Mouse (Mus musculus): ENCODE results near the gene Tube1.

The Tube1 gene

DNA sequence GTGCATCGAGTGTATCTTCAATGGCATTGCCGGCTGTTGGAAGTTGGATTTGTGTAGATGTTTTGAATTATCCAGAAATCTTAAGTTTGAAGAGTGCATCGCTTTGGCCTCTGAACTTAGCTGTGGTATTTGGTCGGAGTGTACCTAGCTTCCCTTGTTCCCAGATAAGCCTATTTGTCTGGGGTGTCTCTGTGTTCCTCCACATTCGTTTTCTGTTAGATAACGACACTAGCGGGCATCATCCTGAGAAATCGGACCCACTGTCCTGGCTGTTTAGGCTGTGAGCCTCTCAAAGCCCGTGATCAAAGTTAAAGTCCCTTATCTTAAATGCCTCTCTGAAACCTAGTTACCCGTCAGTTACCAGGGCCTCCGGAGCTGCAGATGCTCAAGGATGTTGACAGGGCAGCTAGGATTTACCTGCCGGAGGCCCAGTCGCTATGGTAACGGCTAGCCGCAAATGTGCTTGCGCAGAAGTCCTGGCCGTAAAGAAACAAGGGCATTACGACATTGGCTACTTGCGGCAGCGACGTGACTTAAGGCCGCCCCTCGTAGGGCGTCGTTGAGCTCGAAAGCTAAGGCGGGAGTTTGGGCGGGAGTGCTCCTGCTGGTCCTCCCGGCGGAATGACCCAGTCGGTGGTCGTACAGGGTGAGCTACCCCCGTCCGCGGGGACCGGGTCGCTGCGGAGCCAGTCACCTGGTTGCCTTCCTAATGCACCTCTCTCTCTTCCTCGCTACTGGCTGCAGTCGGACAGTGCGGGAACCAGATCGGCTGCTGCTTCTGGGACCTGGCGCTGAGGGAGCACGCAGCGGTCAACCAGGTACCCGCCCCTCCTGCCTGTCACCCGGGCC is at the start of gene Tube1, which contains the start of gene Fam229b:
TSS of gene Tube1 (plus strand) at position 515 of the 849 bp plus-strand sequence.
TSS of gene Fam229b (minus strand) at position 453 of the 849 bp plus-strand sequence.
- DNase-seq, result peak; percentile 94 to 96

DNA sequence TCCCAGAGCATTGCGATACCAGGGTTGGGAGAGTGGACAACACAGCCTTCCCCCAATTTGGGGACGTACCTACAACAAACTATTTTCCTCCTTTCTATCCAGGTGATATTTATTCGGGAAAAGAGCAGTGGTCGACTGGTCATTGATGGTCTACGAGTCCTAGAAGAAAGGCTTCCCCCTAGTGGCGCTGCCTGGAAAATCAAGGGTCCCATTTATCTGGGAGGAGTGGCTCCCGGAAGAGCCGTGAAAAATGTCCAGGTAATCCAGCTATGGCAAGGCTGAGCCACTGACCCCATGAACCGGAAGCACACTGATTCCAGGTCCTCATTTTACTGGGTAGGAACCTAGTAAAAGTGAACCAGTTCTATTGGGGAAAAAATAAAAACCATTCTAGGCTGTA is 36.8 kb upstream of the Tube1 start:
- peak; percentile 77 for DNase-seq

DNA sequence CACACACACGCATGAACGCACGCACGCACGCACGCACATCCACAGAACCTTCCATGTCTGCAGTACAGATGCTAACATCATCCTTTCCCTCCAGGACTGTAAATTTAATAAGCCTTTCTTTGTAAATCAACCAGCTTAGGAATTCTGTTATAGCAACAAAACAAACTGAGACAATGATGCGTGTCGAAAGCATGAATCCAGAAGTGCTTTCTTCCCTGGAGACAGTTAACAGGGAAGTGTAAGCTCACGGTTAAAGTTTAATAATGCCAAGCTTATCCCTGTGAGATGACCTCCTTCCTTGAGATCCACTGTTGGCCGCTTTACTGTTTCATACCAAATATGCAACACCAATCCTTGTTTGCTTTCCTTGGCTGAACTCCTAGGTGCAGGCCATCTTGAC is 35.0 kb upstream of the Tube1 start:
- no peak for DNase-seq

DNA sequence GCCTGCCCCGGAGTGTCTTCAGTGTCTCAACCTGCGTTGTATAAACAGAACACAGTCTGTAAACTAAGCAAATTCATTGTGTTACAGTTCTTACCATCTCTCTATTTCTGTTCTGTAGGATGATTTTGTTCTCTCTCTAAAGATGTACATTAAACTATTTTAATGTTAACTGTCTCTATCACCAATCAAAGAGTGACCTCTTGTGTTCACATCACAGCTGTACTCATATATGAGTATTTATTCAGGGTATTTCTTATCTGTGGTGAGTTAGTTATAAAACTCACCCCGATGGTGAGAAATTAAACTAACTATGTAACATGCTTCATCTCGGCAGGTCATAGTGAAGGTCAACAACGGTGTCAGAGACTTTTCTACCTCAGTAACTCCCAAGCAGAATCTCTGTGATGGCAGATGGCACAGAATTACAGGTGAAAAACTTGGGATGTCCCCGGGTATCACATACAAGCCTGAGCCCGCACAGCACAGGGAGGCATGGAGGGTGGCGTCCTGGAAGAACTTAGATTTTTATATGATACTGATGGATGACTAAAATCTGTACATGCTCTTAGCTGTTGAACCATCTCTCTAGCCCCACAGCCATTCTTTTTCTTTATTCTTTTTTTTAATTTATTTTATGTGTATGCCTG is 28.9 kb upstream of the Tube1 start:
- no peak for DNase-seq

DNA sequence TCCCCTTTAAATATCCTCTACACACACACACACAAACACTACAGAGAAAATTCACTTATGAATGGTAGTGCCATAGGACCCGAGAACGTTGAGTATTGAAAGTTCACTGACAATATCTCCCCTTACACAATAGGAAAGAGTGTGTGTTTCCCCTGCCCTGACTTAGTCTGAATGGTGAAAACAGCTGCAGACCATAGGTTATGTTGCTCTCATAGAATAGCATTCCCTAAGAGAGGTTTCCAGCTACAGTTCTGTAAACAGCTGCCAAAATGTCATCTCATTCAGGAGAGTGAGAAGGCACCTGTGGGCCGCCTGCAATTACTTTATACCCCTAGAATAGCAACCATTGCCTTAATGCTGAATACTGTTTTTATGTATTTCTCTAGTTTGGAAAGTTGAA is 27.4 kb upstream of the Tube1 start:
- no peak for DNase-seq

DNA sequence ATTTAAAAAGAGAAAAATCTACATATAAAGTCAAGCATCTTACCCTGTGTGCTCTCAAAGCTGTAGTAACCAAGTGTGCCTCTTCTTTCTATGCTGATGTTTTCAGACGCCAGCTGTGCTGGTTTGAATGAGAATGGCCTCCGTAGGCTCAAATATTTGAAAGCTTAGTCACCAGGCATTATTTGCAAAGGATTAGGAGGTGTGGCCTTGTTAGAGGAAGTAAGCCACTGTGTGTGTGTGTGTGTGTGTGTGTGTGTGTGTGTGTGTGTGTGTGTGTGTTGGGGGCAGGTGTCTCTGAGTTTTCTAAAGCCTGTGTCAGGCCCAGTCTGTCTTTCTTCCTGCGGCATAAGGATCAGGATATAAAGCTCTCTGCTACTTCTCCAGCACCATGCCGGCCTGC is 26.8 kb upstream of the Tube1 start:
- no peak for DNase-seq

DNA sequence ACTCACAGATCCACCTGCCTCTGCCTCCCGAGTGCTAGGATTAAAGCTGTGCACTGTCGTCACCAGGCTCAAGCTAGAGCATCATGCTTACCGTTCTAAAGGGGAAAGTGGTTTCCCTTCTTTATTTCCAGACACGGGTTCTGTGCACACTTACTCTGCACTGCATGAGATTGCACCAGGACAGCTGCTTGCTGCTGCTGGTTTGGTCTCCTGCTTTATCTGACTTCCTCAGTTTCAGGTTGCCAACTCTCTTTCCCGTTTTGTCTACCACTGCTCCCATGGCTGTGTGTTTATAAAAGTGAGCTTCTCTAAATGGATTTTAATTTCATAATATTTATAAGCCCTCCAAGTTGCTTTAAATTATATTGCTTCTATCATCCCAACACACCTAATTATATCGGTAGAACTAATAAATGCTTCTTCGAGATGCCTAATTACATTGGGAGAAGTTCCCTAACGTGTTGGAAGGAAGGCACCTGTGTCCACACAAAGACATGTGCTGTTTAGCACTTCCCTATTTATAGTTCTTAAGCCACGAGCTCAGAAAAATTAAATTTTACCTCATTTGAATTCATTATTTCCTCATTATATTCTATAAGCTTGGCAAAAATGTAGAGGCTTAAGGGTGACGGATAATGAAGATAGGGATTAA is 24.8 kb upstream of the Tube1 start:
- DNase-seq, result no peak

DNA sequence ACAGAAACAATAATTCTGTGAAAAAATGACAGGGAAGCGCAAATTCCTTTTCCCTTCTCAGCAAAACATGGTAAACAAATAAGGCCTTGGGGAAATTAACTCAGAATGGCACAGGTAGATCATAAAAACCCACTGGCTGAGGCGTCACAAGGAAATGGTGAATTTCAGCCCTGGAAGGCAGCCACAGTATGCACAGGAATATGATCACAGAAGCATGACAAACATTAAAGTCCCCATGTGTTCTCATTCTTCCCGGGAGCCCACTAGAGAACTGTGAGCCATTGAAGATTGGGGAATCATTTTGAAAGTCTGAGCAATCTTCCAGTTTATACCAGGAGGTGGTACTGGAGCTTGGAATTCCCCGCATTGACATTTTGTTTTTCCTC is 24.3 kb upstream of the Tube1 start:
- no peak for DNase-seq

DNA sequence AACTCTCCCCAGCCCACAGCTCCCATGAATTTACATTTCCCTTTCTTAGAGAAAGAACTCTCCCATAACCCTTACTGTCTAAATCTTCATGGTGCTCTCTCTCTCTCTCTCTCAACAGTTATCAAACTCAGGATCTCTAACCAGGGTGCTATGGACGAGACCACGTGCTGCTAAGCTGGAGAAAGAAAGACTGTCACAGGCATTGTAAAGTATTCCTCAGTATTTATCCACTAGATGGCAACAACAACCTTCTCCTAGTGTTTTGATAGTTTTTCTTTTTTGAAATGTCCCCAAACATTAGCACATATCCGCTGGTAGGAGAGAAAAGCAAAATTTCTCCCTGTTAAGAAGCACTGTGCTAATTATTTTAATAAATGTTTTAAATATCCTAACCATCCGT is 12.4 kb upstream of the Tube1 start:
- DNase-seq, result no peak

DNA sequence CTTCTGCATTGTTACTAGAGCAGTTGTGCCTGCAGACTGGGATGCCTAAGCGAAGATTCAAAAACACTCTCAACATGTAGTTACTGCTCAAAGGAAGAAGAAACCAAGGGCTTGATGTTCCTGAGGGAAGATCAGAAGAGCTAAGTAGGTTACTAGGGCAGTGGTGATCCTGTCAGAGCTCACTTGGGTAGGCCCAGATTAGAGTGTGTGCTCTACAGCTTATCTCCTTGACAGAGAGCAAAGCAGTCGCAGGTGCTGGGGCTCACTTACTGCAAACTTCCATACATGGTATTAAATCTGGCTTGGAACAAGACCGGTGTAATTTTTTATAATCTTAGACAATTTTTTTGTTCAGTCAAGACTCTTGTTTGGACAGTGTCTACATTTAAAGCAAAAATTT is 4.0 kb downstream of the Tube1 start:
- DNase-seq, result no peak

DNA sequence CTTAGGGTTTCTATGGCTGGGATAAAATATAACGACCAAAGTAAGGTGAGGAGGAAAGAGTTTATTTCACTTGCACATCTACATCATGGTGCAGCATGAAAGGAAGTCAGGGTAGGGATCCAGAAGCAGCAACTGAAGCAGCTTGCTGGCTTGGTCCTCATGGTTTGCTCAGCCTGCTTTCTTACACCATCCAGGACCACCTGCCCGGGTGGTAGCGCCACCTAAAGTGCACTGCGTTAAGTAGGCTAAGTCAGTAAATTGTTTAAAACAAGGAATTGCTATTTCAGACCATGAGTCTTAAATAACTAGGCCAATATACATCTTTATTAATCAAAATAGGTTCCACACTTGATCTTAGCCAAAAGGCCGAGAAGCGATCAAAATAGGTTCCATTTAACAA is 5.0 kb downstream of the Tube1 start:
- no peak for DNase-seq

DNA sequence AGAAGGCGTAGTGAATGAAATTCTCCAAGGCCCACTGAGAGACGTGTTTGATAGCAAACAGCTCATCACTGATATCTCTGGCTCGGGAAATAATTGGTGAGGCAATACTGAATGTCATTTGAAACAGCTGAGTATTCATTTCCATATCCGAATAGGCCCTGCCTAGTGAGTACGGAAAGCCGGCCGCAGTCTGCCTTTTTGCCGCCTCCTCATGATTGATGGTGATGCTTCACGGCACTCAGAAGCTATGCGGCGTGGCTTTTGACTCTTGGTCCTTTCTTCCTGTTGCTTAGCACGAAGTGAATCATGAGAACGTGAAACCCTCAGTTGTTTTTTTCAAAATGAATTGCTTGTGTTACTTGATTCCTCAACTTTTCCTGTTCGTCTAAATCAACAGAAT is 7.1 kb downstream of the Tube1 start:
- no peak for DNase-seq

DNA sequence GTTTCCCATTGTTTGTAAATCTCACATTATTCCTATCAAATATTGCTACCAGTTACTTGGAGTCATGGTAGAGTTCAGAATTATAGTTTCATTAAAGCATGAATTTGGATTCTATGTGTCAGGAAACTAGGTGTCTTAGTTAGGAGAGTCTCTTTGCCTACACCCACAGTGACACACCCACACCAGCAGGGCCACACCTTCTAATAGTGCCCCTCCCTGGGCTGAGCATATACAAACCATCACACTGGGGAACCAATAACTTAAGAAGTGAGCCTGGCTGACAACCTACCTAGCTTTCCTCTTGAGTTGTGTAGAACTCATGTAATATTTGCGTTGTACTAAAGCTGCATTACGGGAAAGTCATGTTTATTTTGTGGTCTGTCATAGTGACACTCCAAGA is 7.6 kb downstream of the Tube1 start:
- DNase-seq, result no peak

DNA sequence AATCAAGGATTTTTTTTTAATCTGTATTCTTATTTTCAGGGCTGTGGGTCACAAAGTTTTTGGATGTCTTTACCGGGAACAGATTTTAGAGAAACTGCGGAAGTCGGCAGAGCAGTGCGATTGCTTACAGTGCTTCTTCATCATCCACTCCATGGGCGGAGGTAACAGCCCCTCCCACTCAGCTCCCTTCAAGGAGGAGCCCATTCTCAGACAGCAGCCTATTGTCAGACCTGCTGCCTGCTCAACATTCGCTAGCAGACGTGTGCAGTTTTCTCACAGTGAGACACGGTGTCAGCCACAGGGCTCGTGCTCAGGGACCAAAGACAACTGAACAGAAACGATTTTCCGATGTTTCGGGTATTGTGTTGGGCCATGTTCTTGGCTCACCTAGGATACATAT is 8.4 kb downstream of the Tube1 start:
- DNase-seq, result no peak

DNA sequence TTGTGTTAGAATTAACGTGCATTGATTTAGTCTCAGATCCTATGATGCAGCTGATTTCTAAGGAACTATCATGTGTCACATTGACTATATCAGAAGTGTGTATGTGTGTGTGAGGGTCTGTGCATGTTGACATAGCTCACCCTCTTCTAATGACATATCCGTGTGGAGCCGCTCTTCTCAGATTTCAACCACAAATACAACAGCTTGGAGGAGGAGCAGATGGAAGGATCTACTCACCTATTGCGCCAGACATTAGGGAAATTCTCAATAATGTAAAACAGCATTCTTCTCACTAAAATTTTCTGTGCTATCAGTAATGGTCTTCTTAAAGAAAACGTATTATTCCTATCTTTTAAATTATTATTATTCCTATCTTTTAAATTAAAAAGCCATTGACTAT is 22.9 kb downstream of the Tube1 start:
- no peak for DNase-seq

DNA sequence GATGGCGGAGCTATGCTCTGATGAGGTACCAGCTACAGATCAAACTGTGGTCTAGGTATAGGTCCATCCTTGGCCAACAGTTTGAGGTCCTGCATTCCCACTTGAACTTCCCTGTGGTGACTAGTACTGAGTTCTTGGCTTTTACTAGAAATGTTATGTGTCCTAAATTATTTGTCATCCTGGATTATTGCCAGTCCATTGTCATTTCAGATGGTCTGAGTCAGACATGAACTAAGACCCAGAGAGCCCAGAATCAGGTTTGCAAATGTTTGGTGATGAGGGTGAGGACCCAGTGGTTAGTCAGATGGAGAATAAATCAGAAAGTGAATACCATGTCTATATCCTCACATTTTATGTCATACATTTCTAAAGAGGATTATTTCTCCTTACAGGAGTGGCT is 23.5 kb downstream of the Tube1 start:
- DNase-seq, result no peak

DNA sequence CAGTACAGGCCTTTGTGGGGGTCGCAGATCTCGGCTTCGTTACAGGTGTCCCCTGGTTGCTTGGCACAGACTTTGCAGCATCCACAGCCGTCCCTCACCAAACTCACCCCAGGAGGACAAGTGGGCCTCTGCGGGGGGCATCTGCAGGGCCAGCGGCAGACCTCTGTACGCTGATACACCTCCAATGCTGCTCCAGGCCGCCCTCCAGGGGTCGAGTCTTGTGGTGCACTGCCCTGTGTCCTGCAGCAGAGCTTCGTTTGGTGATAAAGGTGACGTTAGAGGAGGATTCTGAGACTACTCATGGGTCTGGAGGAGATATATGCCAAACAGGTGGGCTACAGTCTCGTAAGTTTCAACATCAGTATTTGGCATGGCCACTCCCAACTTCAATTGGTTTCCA is 24.5 kb downstream of the Tube1 start:
- DNase-seq, result peak in 1 of 2 experiments; percentile 28

DNA sequence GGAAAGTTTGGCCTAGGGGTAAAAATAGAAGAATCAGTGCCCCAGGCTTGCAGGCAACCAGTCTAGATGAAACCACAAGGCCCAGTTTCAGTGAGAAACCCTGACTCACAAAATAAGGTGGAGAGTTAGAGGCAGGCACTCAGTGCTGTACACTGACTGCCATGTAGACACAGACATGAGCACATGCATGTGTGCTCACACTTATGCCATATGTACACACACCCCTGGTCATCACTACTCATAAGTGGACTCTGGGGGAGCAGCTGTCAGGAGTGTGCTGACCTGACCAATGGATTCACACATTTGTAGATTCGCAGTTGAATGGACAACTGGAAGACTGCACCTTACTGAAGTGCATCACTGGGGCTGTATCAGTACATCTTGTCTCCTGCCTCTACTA is 27.6 kb downstream of the Tube1 start:
- DNase-seq, result no peak

DNA sequence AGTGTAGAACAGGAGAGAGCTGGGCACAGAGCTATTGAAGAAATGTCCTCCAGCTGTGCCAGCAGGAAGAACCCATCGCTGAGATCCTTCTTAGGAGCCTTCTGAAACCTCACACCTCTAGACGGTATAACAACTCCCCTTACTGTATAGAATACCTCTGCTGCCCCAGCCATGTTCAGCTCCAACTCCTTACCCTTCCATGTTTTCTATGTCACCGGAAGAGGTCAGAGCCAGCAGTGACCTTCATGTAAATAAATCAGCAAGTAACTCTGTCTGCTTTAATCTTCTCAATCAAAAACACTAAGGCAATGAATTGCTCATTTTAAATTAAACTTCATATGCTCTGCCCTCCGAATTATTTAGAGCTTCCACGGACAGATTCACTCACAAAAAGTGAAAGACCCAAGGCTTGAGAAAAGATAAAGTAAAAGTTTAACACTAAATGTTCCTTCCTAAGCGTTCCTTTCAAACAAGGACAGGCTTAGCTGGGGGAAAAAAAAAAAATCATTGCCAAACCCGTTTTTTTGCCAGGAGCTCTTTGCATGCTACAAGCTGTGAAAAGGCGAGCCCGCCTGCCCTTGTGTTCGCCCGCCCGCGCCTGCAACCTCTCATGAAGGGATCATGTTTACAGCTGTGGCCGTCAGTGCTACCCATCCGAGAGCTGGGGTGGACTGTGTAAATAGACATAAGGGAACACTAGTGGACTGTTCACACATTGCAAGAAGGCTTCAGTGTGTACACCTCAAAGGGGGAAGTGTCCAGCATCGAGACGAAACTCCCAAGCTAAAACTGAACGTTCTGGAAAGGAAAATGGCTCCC is 29.1 kb downstream of the Tube1 start:
- DNase-seq, result peak; percentile 22 to 33

DNA sequence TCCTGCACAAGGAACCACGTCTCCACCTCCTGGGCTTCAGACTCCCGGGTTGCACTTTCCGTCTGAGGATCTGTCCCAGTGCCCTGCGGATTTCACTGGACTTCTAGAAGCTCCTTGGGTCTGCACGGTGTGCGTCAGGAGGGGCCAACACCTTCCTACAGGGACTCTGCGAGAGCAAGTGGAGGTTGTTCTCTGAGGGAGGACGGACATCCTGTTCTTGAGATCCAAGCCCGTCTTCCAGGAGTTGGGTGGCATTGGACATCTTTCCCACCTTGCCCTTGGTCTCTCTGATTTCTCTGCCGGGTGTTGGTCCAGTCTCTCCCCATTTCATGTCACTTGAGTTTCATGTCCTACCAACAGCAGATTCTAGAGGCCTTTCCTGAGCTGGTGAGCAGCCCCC is 29.9 kb downstream of the Tube1 start, which contains the start of gene Ccn6:
TSS of gene Ccn6 (minus strand) at position 101 of the 400 bp plus-strand sequence.
- no peak for DNase-seq

DNA sequence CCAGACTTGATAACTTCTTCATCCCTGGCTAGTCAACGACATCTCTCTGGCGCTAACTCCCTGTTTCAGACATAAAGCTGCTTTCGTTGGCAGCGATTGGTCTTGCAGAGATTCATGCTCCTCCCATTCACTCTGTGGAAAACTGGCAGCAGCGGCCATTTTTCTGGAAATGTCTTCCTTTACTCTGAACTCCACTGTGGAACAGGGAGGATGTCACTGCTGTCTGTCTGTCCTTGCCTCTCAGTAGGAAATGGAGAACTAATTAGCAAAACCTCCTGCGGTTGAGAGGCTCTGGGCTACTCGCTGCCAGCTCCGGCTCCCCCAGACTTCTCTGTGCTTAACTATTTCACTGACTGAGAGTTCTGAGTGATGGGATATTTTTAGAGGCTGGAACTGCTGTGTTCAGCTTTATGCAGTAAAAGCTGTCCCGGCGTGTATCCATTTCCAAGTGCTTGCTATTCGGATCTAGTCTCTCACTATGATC is 31.9 kb downstream of the Tube1 start:
- peak; percentile 78 for DNase-seq

DNA sequence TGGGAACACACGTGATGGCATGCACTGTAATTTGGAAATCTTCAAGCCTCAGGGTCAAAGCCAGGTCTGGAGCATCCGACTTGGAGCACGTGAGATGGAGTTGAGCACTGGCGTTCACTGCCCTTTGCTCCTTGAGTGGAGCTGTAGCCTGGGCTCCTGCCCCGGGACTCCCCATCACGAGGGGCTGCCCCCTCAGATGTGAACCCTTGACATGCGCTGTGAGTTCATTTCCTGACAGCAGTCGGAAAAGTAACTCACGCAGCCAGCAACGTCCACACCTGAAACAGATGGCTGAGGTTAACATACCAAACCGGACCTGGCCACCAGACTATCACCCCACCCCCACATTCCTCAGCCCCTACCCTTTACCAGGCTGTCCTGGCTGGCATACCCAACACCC is 33.8 kb downstream of the Tube1 start:
- no peak for DNase-seq

DNA sequence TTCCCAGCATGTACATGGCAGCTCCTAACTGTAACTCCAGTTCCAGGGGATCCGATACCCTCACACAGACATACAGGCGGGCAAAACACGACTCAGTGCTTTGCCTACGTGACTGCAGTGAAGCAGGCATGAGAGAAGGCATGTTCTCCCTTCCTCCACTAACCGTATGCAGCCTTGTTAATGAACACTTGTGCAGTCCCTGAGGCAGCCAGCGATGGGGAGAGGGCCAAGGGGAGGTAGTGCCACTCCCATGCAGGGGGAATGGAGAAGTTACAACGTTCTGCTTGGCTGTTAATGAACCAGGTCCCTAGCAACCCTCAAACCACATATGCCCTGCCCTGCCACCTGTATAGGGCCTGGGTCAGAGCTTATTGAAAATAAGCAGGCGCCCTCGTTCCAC is 35.9 kb downstream of the Tube1 start:
- DNase-seq, result peak in 1 of 2 experiments; percentile 25

All from cerebellum, postnatal 10 days (tissue).